Mouse (Mus musculus) G1E-ER4 (cell line): Measurements from ENCODE around the gene Vmn2r88. TPM values are rescaled to one million over a fixed set of nuclear protein-coding genes. Genes with fewer than 3 reads are reported as not detected.
"Not testable (repeated sequence)": the region's sequence is repeated elsewhere in the genome, so short reads cannot be mapped to it uniquely, and the experiment has no call there.

Source experiments
- GATA1 ChIP-seq: IDR thresholded peaks from one replicate; pipeline ENCODE4 v1.8.0; 2012; ENCODE audit warnings: low read length, inconsistent platforms
- polyA plus RNA-seq: library from polyadenylated mRNA; stranded (reverse); fragments of >175 nt; gene quantifications from 2 replicates; pipeline ENCODE4 v1.2.3, GENCODE M21; 2012

Gene Vmn2r88
- polyA plus RNA-seq: not detected in 2 replicates

GRCm38 (mm10) chr14:51410520-51410919, at the start of gene Vmn2r88:
Gene Vmn2r88 (plus strand): TSS chr14:51410820.
- no peak for TF ChIP-seq GATA1

GRCm38 (mm10) chr14:51361456-51361855, 49.2 kb upstream of the Vmn2r88 start, which contains the start of gene Gm7247:
Gene Gm7247 (plus strand): TSS chr14:51361756.
- no peak for TF ChIP-seq GATA1

GRCm38 (mm10) chr14:51382805-51383204, 27.8 kb upstream of the Vmn2r88 start:
- TF ChIP-seq GATA1: no peak

GRCm38 (mm10) chr14:51384351-51384750, 26.3 kb upstream of the Vmn2r88 start:
- TF ChIP-seq GATA1: no peak

GRCm38 (mm10) chr14:51385741-51386140, 24.9 kb upstream of the Vmn2r88 start:
- TF ChIP-seq GATA1: no peak

- TF ChIP-seq GATA1: no peak
Measured at GRCm38 (mm10) chr14:51387768-51388167, 22.9 kb upstream of the Vmn2r88 start.

GRCm38 (mm10) chr14:51388222-51388621, 22.4 kb upstream of the Vmn2r88 start:
- TF ChIP-seq GATA1: no peak

GRCm38 (mm10) chr14:51423885-51424284, 13.3 kb downstream of the Vmn2r88 start:
- no peak for TF ChIP-seq GATA1

- no peak for TF ChIP-seq GATA1
Measured at GRCm38 (mm10) chr14:51434546-51434945, 23.9 kb downstream of the Vmn2r88 start.

- TF ChIP-seq GATA1: no peak
Measured at GRCm38 (mm10) chr14:51435020-51435419, 24.4 kb downstream of the Vmn2r88 start.

GRCm38 (mm10) chr14:51438955-51439354, 28.3 kb downstream of the Vmn2r88 start:
- TF ChIP-seq GATA1: no peak

GRCm38 (mm10) chr14:51451557-51451956, 40.9 kb downstream of the Vmn2r88 start, which contains the start of gene Vmn2r89:
Gene Vmn2r89 (plus strand): TSS chr14:51451857.
- not testable (repeated sequence) for TF ChIP-seq GATA1

Other genes with a start within 250 kb of the Vmn2r88 start
- not detected in 2 replicates for gene Rnase2b, start 248.6 kb upstream of the Vmn2r88 start, polyA plus RNA-seq
- gene Ang2, start 211.7 kb upstream of the Vmn2r88 start, polyA plus RNA-seq: not detected in 2 replicates
- not detected in 2 replicates for gene Ear14, start 207.4 kb upstream of the Vmn2r88 start, polyA plus RNA-seq
- not detected in 2 replicates for gene Rnase2a, start 154.7 kb upstream of the Vmn2r88 start, polyA plus RNA-seq
- not detected in 2 replicates for gene Gm7247, start 49.1 kb upstream of the Vmn2r88 start, polyA plus RNA-seq
- not detected in 2 replicates for gene Vmn2r89, start 41.0 kb downstream of the Vmn2r88 start, polyA plus RNA-seq
- gene Gm5622, start 142.0 kb downstream of the Vmn2r88 start, polyA plus RNA-seq: 0.09 and 0.99 TPM in 2 replicates
- gene Gm17175, start 163.2 kb downstream of the Vmn2r88 start, polyA plus RNA-seq: not detected in 2 replicates
- not detected in 2 replicates for gene Gm17174, start 181.3 kb downstream of the Vmn2r88 start, polyA plus RNA-seq
- not detected in 2 replicates for gene Gm17078, start 200.5 kb downstream of the Vmn2r88 start, polyA plus RNA-seq
- not detected in 2 replicates for gene Gm4181, start 224.8 kb downstream of the Vmn2r88 start, polyA plus RNA-seq